Mouse (Mus musculus): ENCODE data around the gene Egfl6.
"Not testable (repeated sequence)": the region's sequence is repeated elsewhere in the genome, so short reads cannot be mapped to it uniquely, and the experiment has no call there.

Gene Egfl6

GRCm38 (mm10) chrX:166516631-166517030, 68.9 kb downstream of the Egfl6 start:
- in situ Hi-C loops (cut with MboI) = no loop called here

- in situ Hi-C loops (cut with MboI) = no loop called here
Measured at GRCm38 (mm10) chrX:166515923-166516322, 69.6 kb downstream of the Egfl6 start.

GRCm38 (mm10) chrX:166514035-166514434, 71.5 kb downstream of the Egfl6 start:
- in situ Hi-C loops (cut with MboI) = not testable (repeated sequence)

- in situ Hi-C loops (cut with MboI) = no loop called here
Measured at GRCm38 (mm10) chrX:166512071-166512470, 73.4 kb downstream of the Egfl6 start.

GRCm38 (mm10) chrX:166511107-166511506, 74.4 kb downstream of the Egfl6 start:
- in situ Hi-C loops (cut with MboI) = no loop called here

GRCm38 (mm10) chrX:166509761-166510738, 75.5 kb downstream of the Egfl6 start:
- in situ Hi-C loops (cut with MboI) = no loop called here

- in situ Hi-C loops (cut with MboI) = no loop called here
Measured at GRCm38 (mm10) chrX:166504421-166504820, 81.1 kb downstream of the Egfl6 start.

- in situ Hi-C loops (cut with MboI) = no loop called here
Measured at GRCm38 (mm10) chrX:166499496-166500190, 85.9 kb downstream of the Egfl6 start.

- in situ Hi-C loops (cut with MboI) = no loop called here
Measured at GRCm38 (mm10) chrX:166497771-166498170, 87.7 kb downstream of the Egfl6 start.

- in situ Hi-C loops (cut with MboI) = no loop called here
Measured at GRCm38 (mm10) chrX:166495052-166495451, 90.5 kb downstream of the Egfl6 start.

- in situ Hi-C loops (cut with MboI) = no loop called here
Measured at GRCm38 (mm10) chrX:166479365-166479983, 106.0 kb downstream of the Egfl6 start, which contains the start of gene Rab9. TSS of gene Rab9 (minus strand) at chrX:166479867.

- in situ Hi-C loops (cut with MboI) = no loop called here
Measured at GRCm38 (mm10) chrX:166478631-166479364, 106.7 kb downstream of the Egfl6 start.

- in situ Hi-C loops (cut with MboI) = no loop called here
Measured at GRCm38 (mm10) chrX:166477393-166477792, 108.1 kb downstream of the Egfl6 start.
